Mouse (Mus musculus) cerebellum, adult 9-10 months (tissue): Measurements from ENCODE around the gene Eaf2.

Experiments
- DNase-seq: peaks from one replicate; pipeline ENCODE4 v3.0.0; 2022

Eaf2 gene

DNA sequence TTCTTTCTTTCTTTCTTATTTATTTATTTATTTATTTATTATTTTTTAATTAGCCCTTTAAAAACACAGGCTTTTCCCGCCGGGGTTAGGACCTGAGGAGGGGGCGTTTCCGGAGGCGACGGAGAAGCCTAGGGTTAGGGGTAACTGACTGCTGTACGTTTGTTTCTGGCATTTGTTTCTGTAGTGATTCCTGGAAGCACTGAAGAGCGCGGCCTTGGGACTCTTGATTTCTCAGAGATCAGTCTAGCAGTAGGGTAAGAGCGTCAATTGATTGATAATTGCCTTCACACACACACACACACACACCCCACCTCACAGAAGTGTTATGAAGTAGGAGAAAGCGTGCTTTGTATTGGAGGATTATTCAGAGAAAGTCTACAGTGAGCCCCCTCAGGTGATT is 46.0 kb downstream of the Eaf2 start:
- peak; percentile 49 for DNase-seq

DNA sequence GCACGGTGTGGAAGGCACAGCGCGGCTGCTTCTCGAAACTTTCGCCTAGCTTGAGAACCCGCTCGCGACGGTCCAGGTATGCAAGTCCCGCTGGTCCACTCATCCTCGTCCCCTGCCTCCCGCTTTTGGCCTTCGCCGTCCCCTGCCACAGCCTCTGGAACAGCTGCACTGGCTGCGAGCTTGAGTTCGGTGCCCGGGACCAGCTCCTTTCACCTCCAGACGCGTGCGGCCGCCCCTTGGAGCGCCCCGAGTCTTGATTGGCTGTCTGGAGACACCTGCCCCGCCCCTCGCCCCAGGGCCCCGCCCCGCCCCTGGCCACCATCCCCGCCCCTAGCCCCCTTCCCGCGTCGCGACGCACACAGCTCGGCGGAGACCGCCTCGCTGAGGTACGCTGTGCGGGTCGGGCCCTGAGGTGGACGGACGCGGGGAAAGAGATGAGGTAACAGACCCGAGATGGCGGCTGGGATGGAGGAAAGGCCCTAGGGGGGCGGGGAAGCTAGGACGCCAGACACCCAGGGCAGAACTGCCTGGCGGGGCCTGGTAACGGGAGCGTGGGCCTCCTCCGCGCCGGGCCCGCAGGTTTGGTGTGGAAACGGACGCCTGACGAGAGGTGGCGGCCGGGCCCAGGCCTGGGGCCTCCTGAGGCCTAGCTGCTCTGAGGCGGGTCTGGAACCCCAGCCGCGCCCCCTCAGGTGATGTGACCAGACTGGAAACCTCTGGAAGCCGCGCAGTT is 46.6 kb downstream of the Eaf2 start, which contains the start of gene Iqcb1:
Gene Iqcb1, plus strand, starts transcription at position 332 of the 733 bp plus-strand sequence.
- DNase-seq, result peak; percentile 82

GRCm38 (mm10) chr16:36827611-36828053 is 47.2 kb downstream of the Eaf2 start:
- no peak for DNase-seq

DNA sequence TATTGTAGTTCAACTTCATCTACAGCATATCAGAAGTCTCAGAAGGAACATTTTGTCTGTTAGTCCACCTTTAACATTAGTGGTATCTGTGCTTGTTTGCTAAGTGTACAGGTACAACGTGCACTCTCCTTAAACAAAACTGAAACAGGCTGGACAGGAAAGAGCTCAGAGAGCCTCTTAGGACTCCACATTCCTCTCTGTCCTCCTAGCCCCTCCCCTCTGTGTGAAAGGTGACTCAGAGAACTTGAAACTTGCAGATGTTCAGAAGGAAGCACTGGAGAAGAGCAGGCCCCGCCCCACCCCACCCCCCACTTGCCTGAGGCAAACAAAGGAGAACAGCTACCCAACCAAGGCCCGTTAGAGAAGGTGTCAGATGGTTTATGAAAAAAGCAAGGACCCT is 53.3 kb downstream of the Eaf2 start:
- DNase-seq, result no peak

GRCm38 (mm10) chr16:36820747-36821146 is 54.1 kb downstream of the Eaf2 start:
- DNase-seq, result no peak

- DNase-seq, result no peak
Measured at GRCm38 (mm10) chr16:36820016-36820415, 54.8 kb downstream of the Eaf2 start.

GRCm38 (mm10) chr16:36817321-36817926 is 57.4 kb downstream of the Eaf2 start:
- peak; percentile 80 for DNase-seq

DNA sequence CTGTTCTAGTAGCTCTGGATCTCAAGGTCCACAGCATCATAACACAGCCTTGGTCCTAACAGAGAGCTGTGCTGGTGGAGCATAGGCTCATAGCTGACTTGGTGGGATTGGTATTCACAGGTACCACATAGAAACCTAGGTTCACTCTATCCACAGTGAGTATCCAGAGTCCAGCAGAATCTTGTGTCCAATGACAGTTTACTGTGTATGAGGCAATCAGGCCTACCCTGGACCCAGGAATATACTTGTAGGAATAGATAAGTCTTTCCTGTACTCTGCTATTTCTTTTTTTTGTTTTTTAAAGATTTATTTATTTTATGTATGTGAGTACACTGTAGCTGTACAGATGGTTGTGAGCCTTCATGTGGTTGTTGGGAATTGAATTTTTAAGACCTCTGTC is 57.9 kb downstream of the Eaf2 start:
- DNase-seq, result no peak

- no peak for DNase-seq
Measured at GRCm38 (mm10) chr16:36813680-36814079, 61.1 kb downstream of the Eaf2 start.

DNA sequence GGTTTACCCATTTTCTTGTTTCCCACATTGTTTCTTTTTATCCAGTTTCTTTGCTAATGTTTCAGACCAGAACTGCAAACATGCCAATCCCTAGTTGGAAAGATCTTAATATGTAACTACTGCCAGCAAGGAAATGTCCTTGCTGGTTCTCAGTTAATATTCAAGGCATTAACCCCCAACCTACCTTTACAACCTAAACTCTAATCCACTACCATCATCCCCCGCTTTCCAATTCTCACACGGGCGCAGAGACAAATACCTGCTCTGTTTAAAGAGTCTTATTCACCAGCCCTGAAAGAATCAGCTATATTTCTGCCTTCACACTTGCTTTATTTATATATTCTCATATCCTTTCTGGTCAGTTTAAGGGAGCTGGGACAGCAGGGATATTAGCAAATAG is 66.2 kb downstream of the Eaf2 start:
- DNase-seq, result no peak

DNA sequence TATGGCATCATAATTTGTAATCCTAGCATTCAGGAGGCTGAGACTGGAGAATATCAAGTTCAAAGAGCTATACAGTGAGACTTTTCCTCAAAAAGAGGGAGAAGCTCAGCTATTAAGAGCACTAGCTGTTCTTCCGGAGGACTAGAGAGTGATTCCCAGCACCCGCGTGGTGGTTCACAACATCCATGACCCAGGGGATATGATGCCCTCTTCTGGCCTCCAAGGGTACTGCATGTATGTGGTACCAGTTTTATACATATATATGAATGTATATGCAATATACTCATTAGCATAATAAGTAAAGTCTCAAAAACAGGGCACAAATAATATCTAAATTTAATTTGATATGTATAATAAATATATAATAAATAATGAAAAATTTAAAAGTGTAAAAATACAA is 72.4 kb downstream of the Eaf2 start:
- no peak for DNase-seq

- DNase-seq, result no peak
Measured at GRCm38 (mm10) chr16:36798334-36798733, 76.5 kb downstream of the Eaf2 start.

GRCm38 (mm10) chr16:36794976-36795375 is 79.8 kb downstream of the Eaf2 start:
- DNase-seq, result no peak

- DNase-seq, result no peak
Measured at GRCm38 (mm10) chr16:36790166-36790565, 84.6 kb downstream of the Eaf2 start.

GRCm38 (mm10) chr16:36786466-36786865 is 88.3 kb downstream of the Eaf2 start:
- no peak for DNase-seq

- peak; percentile 13 for DNase-seq
Measured at GRCm38 (mm10) chr16:36784594-36785313, 90.0 kb downstream of the Eaf2 start, which contains the start of gene Slc15a2. Slc15a2 (minus strand) TSS chr16:36784962.

DNA sequence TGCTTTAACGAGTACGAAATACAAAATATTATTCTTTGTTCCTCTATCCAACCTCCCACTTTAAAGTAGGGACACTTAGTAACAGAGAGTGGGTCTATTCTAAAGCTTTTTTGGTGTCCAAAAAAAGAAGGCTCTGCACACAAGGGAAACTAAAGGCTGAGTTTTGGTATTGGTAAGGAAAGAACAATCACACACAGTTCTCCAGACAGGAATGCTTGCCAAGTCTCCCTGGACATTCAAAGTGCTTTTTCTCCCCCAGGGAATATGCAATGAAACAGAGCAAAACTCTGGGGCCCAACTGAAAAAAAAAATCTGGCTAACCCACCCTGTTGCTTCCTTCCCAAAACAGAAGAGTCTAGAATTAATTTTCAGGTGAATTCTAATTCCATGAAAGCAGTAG is 90.7 kb downstream of the Eaf2 start:
- DNase-seq, result no peak

DNA sequence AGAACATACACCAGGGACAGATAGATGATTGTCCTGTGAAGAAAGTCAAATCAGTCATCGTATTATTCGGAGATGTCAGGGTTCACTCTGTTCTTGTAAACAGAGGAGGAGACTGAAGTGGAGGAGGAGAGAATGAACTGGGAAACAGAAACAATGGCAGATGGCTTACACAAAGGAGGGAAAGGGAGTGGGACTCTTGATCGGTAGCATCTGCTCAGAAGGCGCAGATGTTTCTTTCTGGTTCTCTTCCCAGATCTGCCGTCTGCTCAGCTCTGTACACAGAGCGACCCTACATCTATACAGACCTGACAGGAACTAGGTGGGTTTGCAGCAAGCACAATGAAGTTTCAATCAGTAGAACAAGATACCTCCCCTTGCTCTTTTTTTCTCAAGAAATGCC is 99.1 kb downstream of the Eaf2 start:
- DNase-seq, result no peak

- no peak for DNase-seq
Measured at GRCm38 (mm10) chr16:36772996-36773395, 101.8 kb downstream of the Eaf2 start.

- no peak for DNase-seq
Measured at GRCm38 (mm10) chr16:36771703-36772102, 103.1 kb downstream of the Eaf2 start.

DNA sequence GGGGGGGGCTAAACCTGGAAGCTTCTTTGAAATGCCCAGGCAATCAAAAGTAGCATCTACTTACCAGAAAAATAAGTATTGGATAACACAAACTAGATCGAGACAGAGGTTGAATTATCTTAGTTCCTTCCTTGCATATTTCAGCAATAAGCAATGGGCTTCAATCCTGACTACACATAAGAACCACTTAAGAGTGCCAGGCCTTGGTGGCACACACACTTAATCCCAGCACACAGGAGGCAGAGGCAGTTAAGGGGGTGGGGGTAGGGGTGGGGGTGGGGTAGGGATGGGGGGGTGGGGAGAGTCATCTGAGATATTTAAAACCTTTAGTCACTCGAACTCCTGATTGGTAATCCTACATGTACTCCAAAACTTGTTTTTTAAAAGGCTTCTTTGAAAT is 103.6 kb downstream of the Eaf2 start:
- no peak for DNase-seq

- peak; percentile 18 for DNase-seq
Measured at GRCm38 (mm10) chr16:36770830-36771229, 104.0 kb downstream of the Eaf2 start.

DNA sequence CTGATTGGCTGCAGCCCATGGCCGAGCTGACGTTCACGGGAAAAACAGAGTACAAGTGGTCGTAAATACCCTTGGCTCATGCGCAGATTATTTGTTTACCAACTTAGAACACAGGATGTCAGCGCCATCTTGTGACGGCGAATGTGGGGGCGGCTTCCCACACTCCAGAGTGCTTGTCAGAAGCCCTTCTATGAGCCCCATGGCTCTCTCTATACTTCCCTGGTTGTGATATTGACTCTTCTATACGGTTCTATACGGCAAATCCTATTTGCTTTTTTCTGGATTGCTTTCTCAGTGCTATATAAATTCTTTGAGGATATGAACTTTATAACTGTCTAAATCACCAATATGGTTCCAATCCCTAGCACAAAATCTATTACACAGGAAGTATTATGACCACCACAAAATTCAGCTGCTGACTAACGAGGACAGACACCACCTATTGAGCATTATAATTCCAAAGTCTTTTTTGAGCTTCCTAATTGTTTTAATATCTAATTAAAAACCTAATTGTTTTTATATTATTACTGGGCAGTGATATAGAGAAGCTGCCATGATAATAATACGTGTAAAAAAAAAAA is 104.5 kb downstream of the Eaf2 start:
- peak; percentile 2 for DNase-seq
